Mouse (Mus musculus): ENCODE data around the gene 1700025C18Rik.

The 1700025C18Rik gene

DNA sequence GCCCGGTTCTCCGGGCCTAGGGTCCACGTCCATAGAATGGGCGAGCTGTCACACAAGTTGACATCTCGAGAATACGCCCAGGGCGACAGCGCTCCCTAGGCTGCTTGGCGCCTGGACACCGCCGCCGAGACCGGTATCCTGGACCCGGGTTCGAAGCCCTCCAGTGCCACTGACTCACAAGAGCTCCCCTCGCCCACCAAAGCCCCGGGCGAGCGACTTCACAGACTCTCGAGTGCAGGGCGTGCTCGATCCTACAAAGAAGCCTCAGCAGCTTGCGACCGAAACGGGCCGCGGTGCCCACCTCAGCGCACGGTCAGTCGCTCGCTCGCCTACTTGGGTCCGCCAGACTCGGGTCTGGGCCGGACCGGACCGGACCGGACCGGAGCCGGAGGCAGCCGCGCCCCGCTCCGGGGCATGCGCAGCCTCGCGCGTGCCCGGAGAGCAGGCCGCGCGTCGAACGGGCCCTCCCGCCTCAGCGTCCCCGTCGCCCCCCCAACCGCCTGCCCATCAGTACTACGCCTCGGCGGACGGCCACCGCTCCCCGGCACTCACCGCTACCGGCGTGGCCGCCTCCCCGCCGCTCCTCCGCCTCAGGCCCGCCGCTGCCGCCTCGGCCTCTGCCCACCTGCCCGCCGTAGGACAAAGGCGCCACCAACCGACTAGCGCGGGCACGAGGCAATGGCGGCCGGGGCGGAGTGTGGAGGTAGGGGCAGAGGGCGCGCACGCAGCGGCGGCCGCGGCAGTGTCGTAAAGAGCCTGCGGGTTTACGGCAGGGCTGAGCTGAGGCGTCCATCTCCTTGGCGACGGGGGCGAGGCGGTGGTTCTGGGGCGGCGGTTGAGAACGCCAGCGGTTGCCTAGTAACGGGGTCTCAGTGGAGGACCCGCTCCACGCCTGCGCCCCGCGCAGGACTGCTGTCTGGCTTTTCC lies 56.2 kb downstream of the 1700025C18Rik start, which contains the start of gene Ncoa5:
Gene Ncoa5, minus strand, starts transcription at position 737 of the 927 bp plus-strand sequence.
- peak; percentile 95 for DNase-seq

DNA sequence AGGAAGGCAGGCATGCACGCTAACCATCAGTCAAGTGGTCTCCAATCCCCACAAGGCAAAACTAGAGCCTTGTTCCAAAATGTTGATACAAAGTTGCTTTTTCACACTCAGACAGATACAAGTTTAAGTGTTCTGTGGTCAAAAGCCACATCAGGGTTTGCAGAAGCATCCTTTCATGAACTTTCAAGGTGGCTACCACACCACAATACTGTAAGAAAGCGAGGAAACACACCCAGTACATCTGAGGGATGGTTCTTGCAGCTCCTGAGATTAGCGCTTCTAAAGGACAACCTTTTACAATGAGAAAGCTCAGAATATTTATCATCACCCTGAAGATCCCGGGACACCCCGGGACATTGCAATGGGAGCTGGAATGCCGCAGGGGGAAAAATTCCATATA lies 57.2 kb downstream of the 1700025C18Rik start:
- no peak for DNase-seq

DNA sequence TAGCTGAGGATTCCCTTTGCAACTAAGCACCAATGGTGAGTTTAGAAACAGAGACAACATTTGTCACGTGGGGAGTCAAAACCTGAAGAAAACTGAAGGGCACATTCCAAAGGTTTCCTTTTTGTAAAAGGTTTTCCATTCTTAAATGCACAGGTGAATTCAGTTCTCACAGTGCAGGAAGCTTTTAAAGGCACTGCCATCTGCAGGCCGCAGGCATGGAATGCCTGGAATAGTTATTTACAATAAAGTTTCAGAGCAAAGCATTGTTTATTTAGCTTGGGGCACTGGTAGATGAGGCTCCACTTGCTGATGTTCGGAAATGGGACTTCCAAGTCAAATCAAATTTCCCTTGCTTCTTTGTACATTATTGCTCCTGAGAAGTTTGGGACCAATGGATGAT lies 58.0 kb downstream of the 1700025C18Rik start:
- no peak for DNase-seq
